Mouse (Mus musculus): Measurements from ENCODE around the gene Tbk1.

Gene Tbk1

DNA sequence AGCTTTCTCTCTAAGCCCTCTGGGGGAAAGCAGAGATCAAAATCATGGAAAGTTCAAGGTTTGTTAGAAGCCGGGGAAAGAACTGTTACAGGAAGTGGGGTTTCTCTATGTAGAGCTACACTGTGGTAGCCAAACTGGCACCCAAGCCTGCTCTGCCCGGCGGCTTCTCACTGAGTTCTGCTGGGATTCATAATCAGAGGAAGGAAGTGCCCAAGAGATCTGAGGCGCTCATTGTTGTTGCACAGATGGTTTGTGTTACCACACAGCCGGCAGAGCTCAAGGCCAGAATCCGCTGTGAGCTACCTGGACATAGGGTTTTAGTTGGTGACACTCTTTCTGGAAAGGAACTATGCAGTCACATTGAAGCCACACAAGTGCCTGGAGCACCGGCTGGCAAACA lies 88.6 kb downstream of the Tbk1 start:
- DNase-seq (ENCODE audit: low spot score), result no peak

GRCm38 (mm10) chr10:121496616-121497015 lies 90.0 kb downstream of the Tbk1 start:
- DNase-seq (ENCODE audit: low spot score), result no peak

Data from testis, postnatal 14 days (tissue).